Mouse (Mus musculus): ENCODE results near the gene Ddost. TPM values are rescaled to one million over a fixed set of nuclear protein-coding genes. Genes with fewer than 3 reads are reported as not detected.

Gene Ddost
- polyA plus RNA-seq, 1 experiment from 2014 or later, result 379 TPM

DNA sequence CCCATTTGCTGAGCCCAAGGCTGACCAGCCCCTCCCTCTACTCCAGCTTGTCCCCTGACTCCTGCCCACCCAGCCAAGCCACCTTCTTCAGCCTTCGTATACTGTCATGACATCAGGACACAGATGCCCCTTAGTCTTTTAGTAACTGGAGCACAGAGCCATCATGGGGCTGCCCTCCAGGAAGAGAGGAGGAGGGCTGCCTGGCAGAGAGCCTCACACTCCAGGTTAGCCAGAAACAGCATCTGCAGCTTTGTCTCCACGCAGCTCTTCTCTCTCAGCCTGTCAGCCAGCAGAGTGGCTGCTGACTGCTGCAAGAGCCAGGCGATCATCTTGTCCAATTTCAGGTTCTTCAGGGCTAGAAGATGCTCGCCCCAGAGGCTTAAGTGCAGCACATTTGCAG lies 9.3 kb downstream of the Ddost start:
- Histone ChIP-seq H3K36me3 (peaks cover 42% of the 10 kb centered on the region), H3K9me3 (no peaks in the 10 kb centered on the region), H3K9ac (no peak overlapping the region), H3K27me3 (replicated peaks) (no peaks in the 10 kb centered on the region), H3K27ac (no peak overlapping the region), H3K4me2 (replicated peaks) (no peak overlapping the region), H3K4me3 (replicated peaks) (no peak overlapping the region), H3K4me1 (replicated peaks) (no peaks in the 10 kb centered on the region)
- no peak for ATAC-seq
- 86% methylated on average over 4 of the region's 4 CpGs for WGBS

DNA sequence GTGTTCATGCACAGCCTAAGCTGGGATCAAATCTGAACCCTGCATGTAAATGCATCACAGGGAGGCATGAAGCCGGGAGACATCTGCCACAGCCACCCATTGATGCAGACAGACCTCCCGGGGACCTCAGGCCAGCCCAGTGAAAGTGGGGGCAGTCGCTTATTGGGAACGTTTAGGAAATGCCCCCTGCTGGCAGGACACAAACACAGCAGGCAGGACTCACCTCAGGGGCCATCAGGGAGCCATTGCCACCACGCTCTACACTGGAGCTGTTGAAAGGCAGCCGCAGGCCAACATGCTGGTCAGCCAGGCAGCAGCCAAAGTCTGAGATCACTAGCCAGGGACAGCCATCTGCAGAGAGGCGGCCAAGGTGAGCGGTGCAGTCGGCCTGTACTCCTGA lies 11.3 kb downstream of the Ddost start:
- 74% methylated on average over 9 of the region's 9 CpGs for WGBS
- Histone ChIP-seq H3K9me3 (no peaks in the 10 kb centered on the region), H3K4me1 (replicated peaks) (0 out of 2 replicates have a peak, but pooled peaks cover 2% of the 10 kb centered on the region), H3K4me3 (replicated peaks) (no peak overlapping the region), H3K36me3 (peaks cover 31% of the 10 kb centered on the region), H3K27me3 (replicated peaks) (no peaks in the 10 kb centered on the region), H3K27ac (no peak overlapping the region), H3K9ac (no peak overlapping the region), H3K4me2 (replicated peaks) (no peak overlapping the region)
- ATAC-seq, result no peak

DNA sequence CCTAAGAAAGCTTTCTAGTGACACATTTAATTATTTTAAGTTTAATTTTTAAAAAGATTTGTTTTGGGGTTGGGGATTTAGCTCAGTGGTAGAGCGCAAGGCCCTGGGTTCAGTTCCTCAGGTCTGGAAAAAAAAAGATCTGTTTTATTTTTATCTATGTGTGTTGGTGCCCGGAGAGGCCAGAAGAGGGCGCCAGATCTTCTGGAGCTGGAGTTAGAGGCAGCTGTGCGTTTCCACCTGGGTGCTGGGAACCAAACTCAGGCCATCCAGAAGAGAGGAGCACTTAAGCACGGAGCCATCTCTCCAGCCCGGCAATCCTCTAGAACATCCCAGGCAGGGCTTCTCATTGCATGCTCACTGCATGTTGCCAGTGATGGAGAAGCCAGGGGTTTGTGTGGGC lies 11.8 kb downstream of the Ddost start:
- Histone ChIP-seq H3K9me3 (no peaks in the 10 kb centered on the region), H3K27me3 (replicated peaks) (no peaks in the 10 kb centered on the region), H3K4me2 (replicated peaks) (no peak overlapping the region), H3K36me3 (peaks cover 25% of the 10 kb centered on the region), H3K27ac (no peak overlapping the region), H3K9ac (no peak overlapping the region), H3K4me1 (replicated peaks) (0 out of 2 replicates have a peak, but pooled peaks cover 2% of the 10 kb centered on the region), H3K4me3 (replicated peaks) (no peak overlapping the region)
- no peak for ATAC-seq
- 89% methylated on average over 6 of the region's 6 CpGs for WGBS

DNA sequence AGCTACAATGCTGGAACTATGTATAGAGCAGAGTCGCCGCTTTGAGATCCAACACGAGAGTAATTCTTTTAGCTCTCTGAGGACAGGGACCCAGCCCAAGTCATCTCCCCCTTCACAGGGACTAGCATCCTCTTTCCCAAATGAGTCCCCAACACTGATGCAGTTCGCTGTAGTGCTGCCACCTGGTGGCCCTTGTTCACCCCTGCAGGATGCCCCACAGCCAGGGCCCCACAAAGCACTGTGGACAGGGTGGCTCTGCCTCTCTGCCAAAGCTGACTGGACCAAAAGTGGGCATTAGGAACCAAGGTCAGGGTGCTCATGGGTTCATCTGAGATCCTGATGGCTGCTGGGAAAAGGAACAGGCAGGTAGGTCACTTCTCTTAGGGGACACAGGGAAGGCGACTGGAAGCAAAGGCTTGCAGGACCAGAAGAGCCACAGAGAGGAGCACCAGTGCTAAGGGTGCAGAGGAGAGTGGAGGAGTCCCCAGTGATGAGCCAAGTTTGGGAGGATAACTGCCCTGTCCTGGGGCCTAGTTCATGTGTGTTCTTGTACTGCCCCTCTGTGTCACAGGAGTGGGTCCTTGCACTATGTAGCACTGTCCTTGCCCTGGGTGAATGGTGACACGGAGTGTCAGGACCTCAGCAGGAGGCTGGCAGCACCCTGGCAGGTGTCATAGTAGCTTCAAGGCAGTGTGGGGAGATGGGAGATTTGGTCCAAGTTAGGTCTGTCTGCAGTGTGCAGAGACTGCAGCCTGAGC lies 14.2 kb downstream of the Ddost start:
- Histone ChIP-seq H3K9ac (no peak overlapping the region), H3K4me1 (replicated peaks) (peaks cover 5% of the 10 kb centered on the region; the same call in 1 of the 2 replicates), H3K9me3 (no peaks in the 10 kb centered on the region), H3K4me2 (replicated peaks) (no peak overlapping the region), H3K27ac (no peak overlapping the region), H3K27me3 (replicated peaks) (no peaks in the 10 kb centered on the region), H3K36me3 (peaks cover 10% of the 10 kb centered on the region), H3K4me3 (replicated peaks) (no peak overlapping the region)
- peak; percentile 32; the same call in 1 of the 2 replicates for ATAC-seq
- WGBS, result 52% methylated on average over 6 of the region's 6 CpGs

DNA sequence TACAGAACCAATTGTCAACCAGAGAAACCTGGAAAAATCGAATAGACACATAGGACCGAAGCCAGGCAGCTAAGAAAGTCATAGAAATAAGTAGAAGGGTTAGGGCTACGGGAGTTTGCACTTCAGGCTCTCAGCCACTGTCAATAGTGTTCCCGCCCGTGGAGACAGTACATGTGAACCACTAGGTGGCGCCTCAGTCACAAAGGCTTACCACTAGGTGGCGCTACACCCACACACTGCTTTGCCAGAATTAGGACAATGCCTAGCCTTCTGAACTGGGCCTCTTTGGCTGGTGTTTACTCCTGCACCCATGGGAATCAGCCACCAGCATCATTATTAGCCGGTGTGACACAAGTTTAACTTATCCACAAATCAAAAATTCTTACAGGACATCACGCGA lies 15.0 kb downstream of the Ddost start:
- ATAC-seq, result peak; percentile 27
- Histone ChIP-seq H3K9me3 (no peaks in the 10 kb centered on the region), H3K27ac (no peak overlapping the region), H3K4me1 (replicated peaks) (peaks cover 10% of the 10 kb centered on the region; the same call in 1 of the 2 replicates), H3K9ac (no peak overlapping the region), H3K27me3 (replicated peaks) (no peaks in the 10 kb centered on the region), H3K4me2 (replicated peaks) (no peak overlapping the region), H3K4me3 (replicated peaks) (no peak overlapping the region), H3K36me3 (peaks cover 6% of the 10 kb centered on the region)
- 35% methylated on average over 10 of the region's 10 CpGs for WGBS

DNA sequence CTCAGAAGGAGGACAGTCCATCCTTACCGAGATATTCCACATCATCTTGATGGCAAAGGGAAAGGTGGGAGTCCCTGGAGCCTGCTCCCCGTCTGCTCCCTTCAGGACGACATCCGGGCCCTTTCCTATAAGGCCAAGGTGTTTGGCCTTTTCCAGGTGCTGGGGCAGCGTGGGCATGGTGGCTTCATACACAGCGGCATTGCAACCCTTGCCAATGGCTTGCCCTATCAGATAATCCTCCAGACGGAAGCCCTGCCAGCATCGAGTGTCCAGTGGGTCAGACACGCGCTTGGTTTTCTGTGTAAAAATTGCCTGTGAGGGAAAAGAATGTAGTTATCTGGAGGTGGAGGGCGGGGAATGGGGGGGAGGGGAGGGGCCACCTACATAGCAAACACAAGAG lies 16.2 kb downstream of the Ddost start:
- Histone ChIP-seq H3K4me2 (replicated peaks) (no peak overlapping the region), H3K4me1 (replicated peaks) (peaks cover 10% of the 10 kb centered on the region; the same call in 1 of the 2 replicates), H3K36me3 (peaks cover 5% of the 10 kb centered on the region; the same call in 1 of the 2 replicates), H3K27ac (no peak overlapping the region), H3K4me3 (replicated peaks) (no peak overlapping the region), H3K9me3 (no peaks in the 10 kb centered on the region), H3K9ac (peak overlapping the region; percentile 17; the same call in 1 of the 2 replicates), H3K27me3 (replicated peaks) (no peaks in the 10 kb centered on the region)
- WGBS, result 70% methylated on average over 11 of the region's 11 CpGs
- no peak for ATAC-seq

DNA sequence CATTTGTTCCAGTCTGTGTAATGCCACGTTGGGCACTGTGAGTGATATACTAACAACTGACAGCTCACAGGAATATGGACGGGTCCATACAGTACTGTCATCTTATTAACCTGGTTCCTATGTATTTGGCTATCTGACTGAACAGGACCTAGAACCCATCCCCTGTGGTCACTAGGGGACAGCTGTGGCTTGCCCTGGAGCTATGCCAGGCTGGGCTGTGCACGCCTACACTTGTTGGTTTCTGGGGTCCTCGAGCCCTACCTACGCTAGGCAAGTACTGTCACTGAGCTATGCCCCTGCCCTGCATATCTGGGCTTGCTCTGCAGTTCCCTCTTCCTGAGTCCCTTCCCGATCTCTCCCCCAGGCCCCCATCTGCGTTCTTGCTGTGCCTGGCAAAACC lies 17.0 kb downstream of the Ddost start:
- ATAC-seq, result no peak
- WGBS, result 82% methylated on average over 7 of the region's 7 CpGs
- no peak overlapping the region for H3K27ac ChIP-seq

DNA sequence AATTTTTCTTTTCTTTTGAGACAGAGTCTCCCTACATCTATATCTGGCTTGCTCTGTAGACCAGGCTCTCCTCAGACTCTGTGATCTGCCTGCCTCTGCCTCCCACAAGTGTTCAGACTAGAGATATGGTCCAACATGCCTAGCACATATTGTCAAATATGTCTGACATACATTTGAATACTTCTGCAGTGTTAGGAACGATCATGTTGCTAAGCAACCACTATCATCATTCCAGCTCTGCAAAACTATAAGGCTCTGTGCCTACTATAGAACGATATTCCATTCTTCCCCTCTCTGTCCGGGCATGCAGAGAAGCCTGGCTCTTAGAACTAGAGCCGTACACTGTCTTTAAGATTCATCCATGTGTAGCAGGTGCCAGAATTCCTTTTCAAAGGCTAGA lies 18.2 kb downstream of the Ddost start:
- no peak for ATAC-seq
- no peak overlapping the region for H3K27ac ChIP-seq
- H3K4me1 ChIP-seq (replicated peaks), result peaks cover 10% of the 10 kb centered on the region; the same call in 1 of the 2 replicates
- no peaks in the 10 kb centered on the region for H3K9me3 ChIP-seq
- WGBS, result 70% methylated on average over 4 of the region's 4 CpGs
- no peak overlapping the region for H3K4me3 ChIP-seq (replicated peaks)
- no peaks in the 10 kb centered on the region for H3K27me3 ChIP-seq (replicated peaks)
- H3K4me2 ChIP-seq (replicated peaks), result no peak overlapping the region
- H3K36me3 ChIP-seq, result no peaks in the 10 kb centered on the region
- no peak overlapping the region for H3K9ac ChIP-seq

More for the DNA sequence above, 17.0 kb downstream of the Ddost start:
- Histone ChIP-seq H3K4me1 (replicated peaks) (peaks cover 10% of the 10 kb centered on the region; the same call in 1 of the 2 replicates), H3K27me3 (replicated peaks) (no peaks in the 10 kb centered on the region), H3K4me2 (replicated peaks) (no peak overlapping the region), H3K4me3 (replicated peaks) (no peak overlapping the region), H3K9me3 (no peaks in the 10 kb centered on the region), H3K36me3 (peaks cover 3% of the 10 kb centered on the region; the same call in 1 of the 2 replicates), H3K9ac (no peak overlapping the region)

DNA sequence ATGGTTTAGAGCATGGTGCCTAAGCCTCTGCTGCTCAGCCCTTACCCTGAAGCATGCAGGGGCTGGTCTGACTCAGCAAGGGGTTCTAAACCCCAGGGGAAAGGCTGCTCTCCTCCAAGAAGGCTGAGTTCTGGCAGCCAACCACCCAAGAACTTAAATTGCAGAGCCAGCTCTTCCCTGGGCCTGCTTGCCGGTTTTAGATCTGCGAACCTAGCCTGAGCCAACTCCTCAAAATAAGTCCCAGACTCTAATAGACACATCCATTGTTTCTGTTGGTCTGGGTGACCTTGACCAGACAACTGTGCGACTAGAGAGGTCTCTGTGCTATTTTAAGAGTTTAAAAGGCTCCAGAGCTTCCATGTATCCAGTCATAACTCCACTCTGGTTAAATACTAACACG lies 19.2 kb downstream of the Ddost start:
- Histone ChIP-seq H3K27ac (no peak overlapping the region), H3K4me2 (replicated peaks) (no peak overlapping the region)

DNA sequence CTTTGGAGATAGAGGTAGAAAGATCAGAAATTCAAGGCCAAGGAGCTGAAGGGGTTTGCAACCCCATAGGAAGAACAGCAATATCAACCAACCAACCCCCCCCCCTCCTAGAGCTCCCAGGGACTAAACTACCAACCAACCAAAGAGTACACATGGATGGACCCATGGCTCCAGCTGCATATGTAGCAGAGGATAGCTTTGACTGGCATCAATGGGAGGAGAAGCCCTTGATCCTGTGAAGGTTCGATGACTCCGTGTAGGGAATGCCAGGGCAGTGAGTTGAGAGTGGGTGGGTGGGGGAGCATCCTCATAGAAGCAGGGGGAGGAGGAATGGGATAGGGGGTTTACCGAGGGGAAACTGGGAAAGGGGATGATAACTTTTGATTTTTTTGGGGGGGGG lies 19.9 kb downstream of the Ddost start:
- 85% methylated on average over 3 of the region's 3 CpGs for WGBS
- no peaks in the 10 kb centered on the region for H3K9me3 ChIP-seq
- no peaks in the 10 kb centered on the region for H3K27me3 ChIP-seq (replicated peaks)
- no peak overlapping the region for H3K4me2 ChIP-seq (replicated peaks)
- peaks cover 10% of the 10 kb centered on the region; the same call in 1 of the 2 replicates for H3K4me1 ChIP-seq (replicated peaks)
- no peak for ATAC-seq
- no peak overlapping the region for H3K9ac ChIP-seq
- no peak overlapping the region for H3K4me3 ChIP-seq (replicated peaks)
- H3K36me3 ChIP-seq, result no peaks in the 10 kb centered on the region
- no peak overlapping the region for H3K27ac ChIP-seq

More for the DNA sequence above, 19.2 kb downstream of the Ddost start:
- Histone ChIP-seq H3K4me3 (replicated peaks) (no peak overlapping the region), H3K4me1 (replicated peaks) (peaks cover 10% of the 10 kb centered on the region; the same call in 1 of the 2 replicates), H3K9ac (no peak overlapping the region), H3K27me3 (replicated peaks) (no peaks in the 10 kb centered on the region), H3K9me3 (no peaks in the 10 kb centered on the region), H3K36me3 (no peaks in the 10 kb centered on the region)
- WGBS, result 57% methylated on average over 4 of the region's 4 CpGs
- no peak for ATAC-seq

DNA sequence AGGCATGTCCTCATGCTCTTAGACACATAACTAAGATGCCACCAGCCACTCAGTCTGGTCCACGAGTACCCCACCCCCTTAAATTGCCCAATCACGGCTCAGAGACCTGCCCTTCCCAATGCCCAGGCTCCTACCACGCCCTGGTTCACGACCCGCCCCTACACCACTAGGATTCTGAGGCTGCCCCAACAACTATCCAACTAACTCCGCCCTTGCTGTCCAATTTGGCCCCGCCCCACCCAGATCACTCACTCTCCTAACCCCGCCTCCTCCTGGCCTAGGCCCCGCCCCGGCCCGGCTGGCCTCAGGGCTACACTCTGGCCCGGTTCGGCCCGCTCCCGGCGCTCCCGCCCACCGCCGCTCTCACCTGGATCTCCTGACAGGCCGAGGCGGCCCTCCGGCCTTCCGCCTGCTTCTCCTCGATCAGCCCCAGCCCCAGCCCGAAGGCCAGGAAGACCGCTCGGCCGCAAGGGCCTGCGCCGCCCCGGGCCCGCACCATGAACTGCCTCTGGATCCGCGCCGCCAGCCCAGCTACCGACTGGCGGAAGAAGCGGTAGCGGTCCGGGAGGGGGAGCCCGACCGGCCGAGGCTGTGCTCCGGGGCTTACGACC lies 21.0 kb downstream of the Ddost start:
- Histone ChIP-seq H3K27me3 (replicated peaks) (no peaks in the 10 kb centered on the region), H3K4me2 (replicated peaks) (peak overlapping the region; percentile 72), H3K36me3 (no peaks in the 10 kb centered on the region), H3K4me3 (replicated peaks) (peak overlapping the region; percentile 91), H3K4me1 (replicated peaks) (peaks cover 10% of the 10 kb centered on the region; the same call in 1 of the 2 replicates), H3K27ac (peak overlapping the region; percentile 97), H3K9ac (peak overlapping the region; percentile 95), H3K9me3 (no peaks in the 10 kb centered on the region)
- WGBS, result under 1% methylated on average over 45 of the region's 45 CpGs
- ATAC-seq, result peak; percentile 95

DNA sequence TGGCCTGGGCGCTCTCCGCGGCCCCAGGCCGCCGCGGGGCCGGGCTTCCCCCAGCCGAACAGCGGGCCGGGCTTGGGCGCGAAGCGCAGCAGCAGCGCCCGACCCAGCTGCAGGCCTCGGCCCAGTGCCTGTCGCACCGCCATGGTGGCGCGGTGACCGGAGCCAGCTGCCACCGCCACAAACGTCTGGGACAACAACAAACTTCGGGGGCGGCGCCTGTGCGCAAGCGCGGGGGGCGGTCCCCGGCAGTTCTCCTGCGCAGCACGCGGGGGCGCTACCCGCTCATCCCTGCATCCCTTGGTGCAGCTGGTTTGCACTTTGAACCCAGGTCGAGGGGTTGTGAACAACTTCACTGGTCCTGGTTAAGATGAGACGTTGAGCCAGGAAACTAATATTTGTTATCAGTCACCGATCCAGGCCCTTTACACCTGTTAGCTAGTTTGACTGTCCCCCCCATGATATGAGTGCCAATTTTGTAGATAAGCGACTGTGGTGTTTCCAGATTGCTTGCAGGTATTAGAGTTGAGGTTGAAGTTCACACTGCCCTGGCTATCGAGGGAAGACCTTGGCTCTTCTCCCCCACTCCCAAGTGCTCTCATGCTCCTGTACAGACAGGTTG lies 21.7 kb downstream of the Ddost start, which contains the start of gene Pink1:
TSS of gene Pink1 (minus strand) at position 231 of the 619 bp plus-strand sequence.
- WGBS, result 2% methylated on average over 41 of the region's 41 CpGs
- Histone ChIP-seq H3K4me1 (replicated peaks) (peaks cover 8% of the 10 kb centered on the region; the same call in 1 of the 2 replicates), H3K36me3 (no peaks in the 10 kb centered on the region), H3K27ac (peak within 1 kb of the TSS; percentile 97), H3K9ac (peak within 1 kb of the TSS; percentile 95), H3K27me3 (replicated peaks) (no peaks in the 10 kb centered on the region), H3K4me3 (replicated peaks) (peak within 1 kb of the TSS; percentile 91), H3K4me2 (replicated peaks) (peak within 1 kb of the TSS; percentile 72), H3K9me3 (no peaks in the 10 kb centered on the region)
- ATAC-seq, result peak; percentile 72
